Mouse (Mus musculus) myocyte (in vitro differentiated cells): ENCODE data around the gene St3gal3.

Source experiments
- CEBPB ChIP-seq: IDR thresholded peaks from 2 replicates; pipeline ENCODE4 v1.6.1; 2011; ENCODE audit warnings: mild to moderate bottlenecking, moderate library complexity; ENCODE audit not compliant: poor library complexity, insufficient read depth, severe bottlenecking
- E2F4 ChIP-seq: IDR thresholded peaks from one replicate; pipeline ENCODE4 v1.6.1; 2011; ENCODE audit warnings: mild to moderate bottlenecking, control low read depth, moderate library complexity; ENCODE audit not compliant: insufficient read depth
- MAX ChIP-seq: IDR thresholded peaks from one replicate; pipeline ENCODE4 v1.6.1; 2011; ENCODE audit warnings: low read depth, mild to moderate bottlenecking, control low read depth
- MYOG ChIP-seq, 3 experiments: IDR thresholded peaks; one replicate each; pipeline ENCODE4 v1.6.1; 2011; ENCODE audit warnings: control low read depth in 2 of 3, low read depth in 2 of 3, mild to moderate bottlenecking in 2 of 3; ENCODE audit not compliant: insufficient read length in 2 of 3, control insufficient read depth in 1 of 3, insufficient read depth in 1 of 3
- POLR2A ChIP-seq: IDR thresholded peaks from one replicate; pipeline ENCODE4 v1.6.1; 2011; ENCODE audit warnings: low read depth, mild to moderate bottlenecking, control low read depth, moderate library complexity; ENCODE audit not compliant: insufficient read length
- SRF ChIP-seq: IDR thresholded peaks from one replicate; pipeline ENCODE4 v1.6.1; 2011; ENCODE audit warnings: low read depth; ENCODE audit not compliant: control insufficient read depth, insufficient read length

DNA sequence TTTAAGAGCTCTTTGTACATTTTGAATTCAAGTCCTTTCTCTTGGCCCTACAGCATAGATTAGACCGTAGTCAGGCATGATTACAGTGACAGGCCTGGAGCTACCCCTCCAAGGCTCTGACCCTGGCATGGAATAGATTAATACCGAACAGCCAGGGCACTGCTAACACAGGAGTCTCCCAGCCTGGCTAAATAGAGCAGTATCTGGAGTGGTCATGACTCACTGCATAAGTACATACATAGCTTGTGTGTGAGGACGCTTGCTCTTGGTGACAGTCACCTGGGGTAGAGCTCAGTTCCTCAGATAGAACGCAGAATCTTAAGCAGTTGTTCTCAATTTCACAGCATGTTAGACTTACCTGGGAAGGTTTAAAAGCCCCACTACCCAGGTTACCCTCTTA lies 112.3 kb downstream of the St3gal3 start:
- TF ChIP-seq POLR2A: no peak
- no peak for TF ChIP-seq SRF
- TF ChIP-seq MYOG (IDR thresholded peaks at IDR 0.05; ENCODE audit: control insufficient read depth in 1 of 3, insufficient read depth in 1 of 3, insufficient read length in 2 of 3, low read depth in 2 of 3): no peak
- TF ChIP-seq CEBPB: no peak
- TF ChIP-seq E2F4: no peak
- TF ChIP-seq MAX: no peak
